Mouse (Mus musculus) MEL (cell line): ENCODE data around the gene Olfr286. TPM values are rescaled to one million over a fixed set of nuclear protein-coding genes. Genes with fewer than 3 reads are reported as not detected.

Source experiments
- DNase-seq: peaks from one replicate; pipeline ENCODE4 v3.0.0; 2011; ENCODE audit warnings: low read depth, low spot score
- H3K27ac ChIP-seq: 2 replicates; pipeline ENCODE4 v1.5.1; 2012; ENCODE audit warnings: low read depth, mild to moderate bottlenecking, control low read depth, low read length, moderate library complexity; ENCODE audit not compliant: control insufficient read depth
- H3K27me3 ChIP-seq, 2 experiments: fragments of 150-350 bp in 1 of 2; sonication (generic) in 1 of 2; 2 replicates each; pipeline ENCODE4 v1.6.1; 2012; ENCODE audit warnings: low read length in 2 of 2, mild to moderate bottlenecking in 2 of 2, improper control_type of control experiment in 1 of 2, moderate library complexity in 1 of 2; ENCODE audit not compliant: insufficient read depth in 2 of 2, control insufficient read depth in 1 of 2
- H3K36me3 ChIP-seq, 2 experiments: 2 replicates each; pipeline ENCODE4 v1.6.1; 2012 to 2014; ENCODE audit warnings: low read length in 2 of 2, improper control_type of control experiment in 1 of 2, inconsistent platforms in 1 of 2, mild to moderate bottlenecking in 1 of 2; ENCODE audit not compliant: insufficient read depth in 2 of 2, control insufficient read depth in 1 of 2
- H3K4me1 ChIP-seq, 2 experiments: fragments of 150-350 bp in 1 of 2; sonication (generic) in 1 of 2; 2 replicates each; pipeline ENCODE4 v1.6.1; 2012; ENCODE audit warnings: low read length in 2 of 2, improper control_type of control experiment in 1 of 2, mild to moderate bottlenecking in 1 of 2; ENCODE audit not compliant: insufficient read depth in 2 of 2, control insufficient read depth in 1 of 2
- H3K4me3 ChIP-seq, 2 experiments: fragments of 150-350 bp in 1 of 2; sonication (generic) in 1 of 2; 2 replicates each; pipeline ENCODE4 v1.5.1; 2012; ENCODE audit warnings: low read depth in 2 of 2, low read length in 2 of 2, mild to moderate bottlenecking in 2 of 2, moderate library complexity in 2 of 2, control low read depth in 1 of 2, improper control_type of control experiment in 1 of 2; ENCODE audit not compliant: control insufficient read depth in 1 of 2, insufficient read depth in 1 of 2
- H3K79me2 ChIP-seq: 2 replicates; pipeline ENCODE4 v1.6.1; 2012; ENCODE audit warnings: mild to moderate bottlenecking, low read length, moderate library complexity; ENCODE audit not compliant: control insufficient read depth, poor library complexity, insufficient read depth
- H3K9ac ChIP-seq: 2 replicates; pipeline ENCODE4 v1.6.1; 2012; ENCODE audit warnings: low read depth, mild to moderate bottlenecking, control low read depth, low read length, moderate library complexity; ENCODE audit not compliant: control insufficient read depth, poor library complexity, severe bottlenecking
- H3K9me3 ChIP-seq: fragments of 150-350 bp; sonication (generic); replicated peaks from 2 replicates; pipeline ENCODE4 v1.6.1; 2012; ENCODE audit warnings: mild to moderate bottlenecking, low read length, improper control_type of control experiment, moderate library complexity; ENCODE audit not compliant: insufficient read depth
- BHLHE40 ChIP-seq: IDR thresholded peaks from 2 replicates; pipeline ENCODE4 v1.6.1; 2012; ENCODE audit warnings: low read depth, mild to moderate bottlenecking, inconsistent platforms, low read length, improper control_type of control experiment, borderline replicate concordance
- CTCF ChIP-seq, 3 experiments: IDR thresholded peaks in 2 of 3; conservative IDR thresholded peaks in 1 of 3; 2 replicates each; pipeline ENCODE4 v1.5.1; 2011 to 2012; ENCODE audit warnings: low read length in 3 of 3, low read depth in 2 of 3, mild to moderate bottlenecking in 2 of 3, improper control_type of control experiment in 1 of 3, inconsistent platforms in 1 of 3, mixed read lengths in 1 of 3, moderate library complexity in 1 of 3; ENCODE audit not compliant: control insufficient read depth in 1 of 3, insufficient read depth in 1 of 3, poor library complexity in 1 of 3, severe bottlenecking in 1 of 3
- E2F4 ChIP-seq: IDR thresholded peaks from 2 replicates; pipeline ENCODE4 v1.6.1; 2011; ENCODE audit warnings: low read depth, low read length, improper control_type of control experiment, borderline replicate concordance
- EP300 ChIP-seq, 2 experiments: IDR thresholded peaks; 2 replicates each; pipeline ENCODE4 v1.6.1; 2011; ENCODE audit warnings: improper control_type of control experiment in 2 of 2, low read length in 2 of 2, low read depth in 1 of 2, mild to moderate bottlenecking in 1 of 2
- ETS1 ChIP-seq: IDR thresholded peaks from 2 replicates; pipeline ENCODE4 v1.6.1; 2012; ENCODE audit warnings: low read depth, mild to moderate bottlenecking, inconsistent platforms, low read length, improper control_type of control experiment, moderate library complexity
- GABPA ChIP-seq: IDR thresholded peaks from 2 replicates; pipeline ENCODE4 v1.6.1; 2012; ENCODE audit warnings: low read depth, mild to moderate bottlenecking, inconsistent platforms, low read length, improper control_type of control experiment, moderate library complexity
- GATA1 ChIP-seq: IDR thresholded peaks from 2 replicates; pipeline ENCODE4 v1.6.1; 2011; ENCODE audit warnings: low read depth, low read length, improper control_type of control experiment
- HCFC1 ChIP-seq: IDR thresholded peaks from 2 replicates; pipeline ENCODE4 v1.6.1; 2012; ENCODE audit warnings: low read depth, mild to moderate bottlenecking, inconsistent platforms, low read length, improper control_type of control experiment, moderate library complexity
- MAZ ChIP-seq: IDR thresholded peaks from 2 replicates; pipeline ENCODE4 v1.6.1; 2012; ENCODE audit warnings: low read depth, mild to moderate bottlenecking, inconsistent platforms, low read length, improper control_type of control experiment
- MEF2A ChIP-seq: IDR thresholded peaks from 2 replicates; pipeline ENCODE4 v1.6.1; 2014; ENCODE audit warnings: low read depth, mild to moderate bottlenecking, inconsistent platforms, low read length, improper control_type of control experiment; ENCODE audit not compliant: poor library complexity, insufficient replicate concordance, severe bottlenecking; ENCODE audit errors: extremely low read depth
- MYB ChIP-seq: IDR thresholded peaks from 2 replicates; pipeline ENCODE4 v1.6.1; 2011; ENCODE audit warnings: mild to moderate bottlenecking, low read depth, low read length, improper control_type of control experiment
- NELFE ChIP-seq: IDR thresholded peaks from 2 replicates; pipeline ENCODE4 v1.6.1; 2011; ENCODE audit warnings: low read depth, low read length, improper control_type of control experiment
- NRF1 ChIP-seq: IDR thresholded peaks from 2 replicates; pipeline ENCODE4 v1.6.1; 2014; ENCODE audit warnings: low read depth, mild to moderate bottlenecking, inconsistent platforms, low read length, improper control_type of control experiment, moderate library complexity; ENCODE audit not compliant: poor library complexity, insufficient read depth, severe bottlenecking
- POLR2A ChIP-seq, 2 experiments: IDR thresholded peaks; 2 replicates each; pipeline ENCODE4 v1.6.1; 2011 to 2012; ENCODE audit warnings: low read length in 2 of 2, mild to moderate bottlenecking in 2 of 2, control low read depth in 1 of 2, improper control_type of control experiment in 1 of 2, low read depth in 1 of 2, moderate library complexity in 1 of 2; ENCODE audit not compliant: control insufficient read depth in 1 of 2, insufficient read depth in 1 of 2, poor library complexity in 1 of 2
- POLR2AphosphoS2 ChIP-seq: IDR thresholded peaks from 2 replicates; pipeline ENCODE4 v1.6.1; 2011; ENCODE audit warnings: low read length, improper control_type of control experiment
- POLR2AphosphoS5 ChIP-seq: IDR thresholded peaks from 2 replicates; pipeline ENCODE4 v1.6.1; 2012; ENCODE audit warnings: low read depth, borderline replicate concordance, mild to moderate bottlenecking, inconsistent platforms, low read length, moderate library complexity, mixed read lengths
- RAD21 ChIP-seq: IDR thresholded peaks from 2 replicates; pipeline ENCODE4 v1.6.1; 2011; ENCODE audit warnings: mild to moderate bottlenecking, low read depth, low read length, improper control_type of control experiment
- RCOR1 ChIP-seq: IDR thresholded peaks from 2 replicates; pipeline ENCODE4 v1.6.1; 2012; ENCODE audit warnings: low read depth, mild to moderate bottlenecking, inconsistent platforms, low read length, improper control_type of control experiment
- SIN3A ChIP-seq: IDR thresholded peaks from 2 replicates; pipeline ENCODE4 v1.6.1; 2012; ENCODE audit warnings: low read length, improper control_type of control experiment, inconsistent platforms
- SMC3 ChIP-seq: IDR thresholded peaks from 2 replicates; pipeline ENCODE4 v1.6.1; 2011; ENCODE audit warnings: low read depth, low read length, improper control_type of control experiment
- TBP ChIP-seq: IDR thresholded peaks from 2 replicates; pipeline ENCODE4 v1.8.0; 2011; ENCODE audit warnings: low read depth, low read length, improper control_type of control experiment
- TCF12 ChIP-seq: IDR thresholded peaks from 2 replicates; pipeline ENCODE4 v1.6.1; 2014; ENCODE audit warnings: low read depth, mild to moderate bottlenecking, inconsistent platforms, low read length, improper control_type of control experiment, moderate library complexity
- UBTF ChIP-seq: IDR thresholded peaks from 2 replicates; pipeline ENCODE4 v1.6.1; 2012; ENCODE audit warnings: low read depth, mild to moderate bottlenecking, inconsistent platforms, low read length, improper control_type of control experiment, moderate library complexity, borderline replicate concordance; ENCODE audit not compliant: insufficient read depth
- USF1 ChIP-seq: IDR thresholded peaks from 2 replicates; pipeline ENCODE4 v1.6.1; 2014; ENCODE audit warnings: low read depth, mild to moderate bottlenecking, inconsistent platforms, low read length, improper control_type of control experiment, moderate library complexity
- ZC3H11A ChIP-seq: IDR thresholded peaks from 2 replicates; pipeline ENCODE4 v1.6.1; 2012; ENCODE audit warnings: low read depth, mild to moderate bottlenecking, inconsistent platforms, low read length, improper control_type of control experiment
- ZMIZ1 ChIP-seq: IDR thresholded peaks from 2 replicates; pipeline ENCODE4 v1.6.1; 2012; ENCODE audit warnings: low read depth, mild to moderate bottlenecking, inconsistent platforms, low read length, improper control_type of control experiment, moderate library complexity
- ZNF384 ChIP-seq: IDR thresholded peaks from 2 replicates; pipeline ENCODE4 v1.6.1; 2012; ENCODE audit warnings: low read depth, mild to moderate bottlenecking, inconsistent platforms, low read length, improper control_type of control experiment
- polyA plus RNA-seq, 2 experiments: library from polyadenylated mRNA; stranded (reverse) in 1 of 2; unstranded in 1 of 2; fragments of >175 nt in 1 of 2; fragments of >200 nt in 1 of 2; gene quantifications; 2 replicates each; pipeline versions ENCODE4 v1.2.1 to v1.2.4; 2012; ENCODE audit warnings: low replicate concordance in 2 of 2, low read depth in 1 of 2; ENCODE audit not compliant: insufficient read length in 2 of 2, insufficient read depth in 1 of 2, missing spikeins in 1 of 2
- total RNA-seq: library from RNA; depleted of rRNA; stranded (reverse); fragments of 300-350 nt; gene quantifications from 2 replicates; pipeline ENCODE4 v1.2.3, GENCODE M21; 2012

Olfr286 gene
- total and polyA plus RNA-seq, 3 experiments = 0.04 TPM; not detected in 2

- Histone ChIP-seq H3K27ac (no peak overlapping the region), H3K79me2 (no peaks in the 10 kb centered on the region), H3K36me3 (peaks cover 0 to 5% of the 10 kb centered on the region in 2 experiments; a peak in 1 of 4 replicates), H3K9me3 (no peaks in the 10 kb centered on the region), H3K4me3 (peak overlapping the region; percentile 28 to 62), H3K27me3 (peaks cover 17 to 20% of the 10 kb centered on the region in 2 experiments), H3K9ac (peak overlapping the region; percentile 16)
- peak; percentile 98 for DNase-seq
- TF ChIP-seq POLR2AphosphoS5 = no peak
- peak; percentile 48 for TF ChIP-seq SIN3A
- TF ChIP-seq SMC3 = peak; percentile 98
- TF ChIP-seq ZMIZ1 = no peak
- no peak for TF ChIP-seq MEF2A
- TF ChIP-seq ZC3H11A = peak; percentile 60
- TF ChIP-seq GATA1 = peak; percentile 94
- no peak for TF ChIP-seq ETS1
- TF ChIP-seq BHLHE40 = no peak
- no peak for TF ChIP-seq GABPA
- peak; percentile 71 to 97 (median 94) for TF ChIP-seq CTCF (IDR thresholded peaks at IDR 0.05 in 2 of 3, conservative IDR thresholded peaks at IDR 0.05 in 1 of 3; ENCODE audit: control insufficient read depth in 1 of 3, insufficient read depth in 1 of 3, low read depth in 2 of 3, low read length in 3 of 3, poor library complexity in 1 of 3, severe bottlenecking in 1 of 3)
- TF ChIP-seq MAZ = 0 out of 2 replicates have a peak, but pooled peaks have one; percentile 45
- TF ChIP-seq RAD21 = peak; percentile 70
- peak; percentile 51; the same call in 1 of the 2 replicates for TF ChIP-seq TBP
- TF ChIP-seq TCF12 = peak; percentile 14; the same call in 1 of the 2 replicates
- 0 out of 2 replicates have a peak, but pooled peaks have one; percentile 20 for TF ChIP-seq HCFC1
- 0 out of 2 replicates have a peak, but pooled peaks have one; percentile 21 for TF ChIP-seq NRF1
- TF ChIP-seq POLR2AphosphoS2 = no peak
- peak; percentile 23 to 37; a peak in 1 of 4 replicates for TF ChIP-seq POLR2A (IDR thresholded peaks at IDR 0.05; ENCODE audit: control insufficient read depth in 1 of 2, insufficient read depth in 1 of 2, low read depth in 1 of 2, low read length in 2 of 2, poor library complexity in 1 of 2)
- TF ChIP-seq RCOR1 = peak; percentile 18; the same call in 1 of the 2 replicates
- TF ChIP-seq EP300 (IDR thresholded peaks at IDR 0.05; ENCODE audit: low read depth in 1 of 2, low read length in 2 of 2) = no peak
- TF ChIP-seq E2F4 = peak; percentile 82; the same call in 1 of the 2 replicates
- TF ChIP-seq UBTF = no peak
- TF ChIP-seq MYB = no peak
- TF ChIP-seq ZNF384 = peak; percentile 91
- TF ChIP-seq USF1 = no peak
- TF ChIP-seq NELFE = no peak
- TF ChIP-seq, all 39 proteins: peak for 15
- H3K4me1 ChIP-seq = peaks cover 0 to 8% of the 10 kb centered on the region in 2 experiments; a peak in 3 of 4 replicates
Observed at GRCm38 (mm10) chr15:98181132-98181711, 53.0 kb downstream of the Olfr286 start.
